Mouse (Mus musculus) stomach, embryonic 14.5 days (tissue): Measurements from ENCODE around the gene Hist1h4d. TPM values are rescaled to one million over a fixed set of nuclear protein-coding genes. Genes with fewer than 3 reads are reported as not detected.
"Not testable (repeated sequence)": the region's sequence is repeated elsewhere in the genome, so short reads cannot be mapped to it uniquely, and the experiment has no call there.

ENCODE experiments used
- ATAC-seq: fragments of 200-750 bp; cut with Nextera tagmentation; 2 replicates; pipeline ENCODE4 v1.8.0; 2017; ENCODE audit warnings: low read depth, moderate TSS enrichment; ENCODE audit not compliant: insufficient number of reproducible peaks, insufficient read depth, low FRiP score
- H3K27ac ChIP-seq: fragments of 300-500 bp; sonication (generic); 2 replicates; pipeline ENCODE4 v1.5.1; 2014; ENCODE audit warnings: mild to moderate bottlenecking, low read length, moderate library complexity, mixed read lengths
- H3K27me3 ChIP-seq: fragments of 300-500 bp; sonication (generic); 2 replicates; pipeline ENCODE4 v1.6.1; 2014; ENCODE audit warnings: low read length, control low read depth, mixed read lengths; ENCODE audit not compliant: control insufficient read depth, insufficient read depth
- H3K36me3 ChIP-seq: fragments of 300-500 bp; sonication (generic); 2 replicates; pipeline ENCODE4 v1.6.1; 2014; ENCODE audit warnings: mild to moderate bottlenecking, control low read depth, low read length, moderate library complexity, mixed read lengths; ENCODE audit not compliant: control insufficient read depth, insufficient read depth
- H3K4me1 ChIP-seq: fragments of 300-500 bp; sonication (generic); 2 replicates; pipeline ENCODE4 v1.6.1; 2014; ENCODE audit warnings: low read length, control low read depth, mixed read lengths; ENCODE audit not compliant: control insufficient read depth, insufficient read depth
- H3K4me2 ChIP-seq: fragments of 300-500 bp; sonication (generic); replicated peaks from 2 replicates; pipeline ENCODE4 v1.6.1; 2014; ENCODE audit warnings: low read depth, low read length, control low read depth
- H3K4me3 ChIP-seq: fragments of 300-500 bp; sonication (generic); 2 replicates; pipeline ENCODE4 v1.5.1; 2014; ENCODE audit warnings: low read depth, low read length, control low read depth
- H3K9ac ChIP-seq: fragments of 300-500 bp; sonication (generic); replicated peaks from 2 replicates; pipeline ENCODE4 v1.6.1; 2014; ENCODE audit warnings: low read depth, mild to moderate bottlenecking, control low read depth, low read length, moderate library complexity, mixed read lengths
- H3K9me3 ChIP-seq: fragments of 300-500 bp; sonication (generic); 2 replicates; pipeline ENCODE4 v1.6.1; 2016; ENCODE audit warnings: low read depth, low read length, control low read depth; ENCODE audit not compliant: control insufficient read depth
- WGBS: fragments of 180-500 bp; shearing (Covaris S2); extraction: QIAGEN DNeasy Blood & Tissue Kit; methylation state at CpG from one replicate; pipeline ENCODE4 v1.1.7; 2014; 5-methylcytosine and 5-hydroxymethylcytosine counted together
- polyA plus RNA-seq: library from polyadenylated mRNA; unstranded; fragments of >200 nt; fragmentation: Nextera tagmentation; extraction: Ambion mirVana; gene quantifications from 2 replicates; pipeline ENCODE4 v1.2.1, GENCODE M21; 2014

The Hist1h4d gene
- polyA plus RNA-seq, 1 experiment from 2014 or later: 119 TPM

GRCm38 (mm10) chr13:23585029-23585441 is 3.6 kb downstream of the Hist1h4d start:
- Histone ChIP-seq H3K27me3 (no peaks in the 10 kb centered on the region), H3K4me1 (peaks cover 21% of the 10 kb centered on the region; the same call in 1 of the 2 replicates), H3K27ac (peak overlapping the region; percentile 96), H3K9me3 (no peaks in the 10 kb centered on the region), H3K9ac (peak overlapping the region; percentile 60), H3K36me3 (no peaks in the 10 kb centered on the region), H3K4me3 (peak overlapping the region; percentile 38), H3K4me2 (peak overlapping the region; percentile 69)
- WGBS: under 1% methylated on average over 21 of the region's 21 CpGs
- ATAC-seq: 0 out of 2 replicates have a peak, but pooled peaks have one; percentile 15

- not testable (repeated sequence) for H3K36me3 ChIP-seq, H3K9me3 ChIP-seq, H3K27me3 ChIP-seq
- Histone ChIP-seq H3K27ac (peak overlapping the region; percentile 96), H3K4me2 (peak overlapping the region; percentile 69), H3K9ac (peak overlapping the region; percentile 60), H3K4me3 (peak overlapping the region; percentile 38), H3K4me1 (peaks cover 21% of the 10 kb centered on the region; the same call in 1 of the 2 replicates)
- WGBS: under 1% methylated on average over 29 of the region's 36 CpGs
- ATAC-seq: peak; percentile 87
Observed at GRCm38 (mm10) chr13:23585442-23586098, 4.2 kb downstream of the Hist1h4d start.

- peak overlapping the region; percentile 38 for H3K4me3 ChIP-seq
- peak overlapping the region; percentile 69 for H3K4me2 ChIP-seq
- no peak for ATAC-seq
- H3K27me3 ChIP-seq: no peaks in the 10 kb centered on the region
- H3K9me3 ChIP-seq: no peaks in the 10 kb centered on the region
- peak overlapping the region; percentile 98 for H3K27ac ChIP-seq
- peak overlapping the region; percentile 31; the same call in 1 of the 2 replicates for H3K9ac ChIP-seq
- H3K4me1 ChIP-seq: peaks cover 18% of the 10 kb centered on the region; the same call in 1 of the 2 replicates
- WGBS: under 1% methylated on average over 21 of the region's 22 CpGs
- H3K36me3 ChIP-seq: no peaks in the 10 kb centered on the region
Observed at GRCm38 (mm10) chr13:23586099-23586939, 4.9 kb downstream of the Hist1h4d start.

- no peaks in the 10 kb centered on the region for H3K27me3 ChIP-seq
- no peaks in the 10 kb centered on the region for H3K36me3 ChIP-seq
- no peaks in the 10 kb centered on the region for H3K9me3 ChIP-seq
- H3K4me3 ChIP-seq: peak overlapping the region; percentile 38
- H3K4me1 ChIP-seq: peaks cover 18% of the 10 kb centered on the region; the same call in 1 of the 2 replicates
- no peak for ATAC-seq
- peak overlapping the region; percentile 98 for H3K27ac ChIP-seq
- H3K9ac ChIP-seq: peak overlapping the region; percentile 31; the same call in 1 of the 2 replicates
- 4% methylated on average over 1 of the region's 1 CpGs for WGBS
- peak overlapping the region; percentile 69 for H3K4me2 ChIP-seq
Observed at GRCm38 (mm10) chr13:23586940-23587225, 5.5 kb downstream of the Hist1h4d start.

GRCm38 (mm10) chr13:23591206-23591605 is 9.8 kb downstream of the Hist1h4d start:
- no peak overlapping the region for H3K4me2 ChIP-seq
- WGBS: 92% methylated on average over 7 of the region's 7 CpGs
- no peak overlapping the region for H3K9ac ChIP-seq
- H3K9me3 ChIP-seq: no peaks in the 10 kb centered on the region
- no peaks in the 10 kb centered on the region for H3K36me3 ChIP-seq
- no peak overlapping the region for H3K27ac ChIP-seq
- no peak overlapping the region for H3K4me3 ChIP-seq
- H3K27me3 ChIP-seq: no peaks in the 10 kb centered on the region
- H3K4me1 ChIP-seq: no peaks in the 10 kb centered on the region
- ATAC-seq: no peak

- H3K4me1 ChIP-seq, H3K36me3 ChIP-seq, H3K4me3 ChIP-seq, H3K27ac ChIP-seq, H3K9me3 ChIP-seq, ATAC-seq, H3K4me2 ChIP-seq, H3K9ac ChIP-seq, H3K27me3 ChIP-seq: not testable (repeated sequence)
- 85% methylated on average over 7 of the region's 7 CpGs for WGBS
Observed at GRCm38 (mm10) chr13:23591886-23592285, 10.5 kb downstream of the Hist1h4d start.

GRCm38 (mm10) chr13:23592614-23593013 is 11.2 kb downstream of the Hist1h4d start:
- WGBS: 82% methylated on average over 7 of the region's 7 CpGs
- no peaks in the 10 kb centered on the region for H3K27me3 ChIP-seq
- no peaks in the 10 kb centered on the region for H3K4me1 ChIP-seq
- no peak for ATAC-seq
- H3K9me3 ChIP-seq: no peaks in the 10 kb centered on the region
- H3K36me3 ChIP-seq: no peaks in the 10 kb centered on the region
- H3K27ac ChIP-seq: no peak overlapping the region; the same call in 1 of the 2 replicates
- no peak overlapping the region for H3K4me2 ChIP-seq
- no peak overlapping the region for H3K4me3 ChIP-seq
- no peak overlapping the region for H3K9ac ChIP-seq

- Histone ChIP-seq H3K4me1 (no peaks in the 10 kb centered on the region), H3K4me2 (no peak overlapping the region), H3K9ac (no peak overlapping the region), H3K4me3 (no peak overlapping the region), H3K27me3 (no peaks in the 10 kb centered on the region), H3K36me3 (no peaks in the 10 kb centered on the region), H3K9me3 (no peaks in the 10 kb centered on the region), H3K27ac (peak overlapping the region; percentile 41; the same call in 1 of the 2 replicates)
- no peak for ATAC-seq
- WGBS: 61% methylated on average over 5 of the region's 5 CpGs
Observed at GRCm38 (mm10) chr13:23593051-23593770, 11.8 kb downstream of the Hist1h4d start.
